Mouse (Mus musculus) E14TG2a.4 (cell line): ENCODE results near the gene AK157302.
"Not testable (repeated sequence)": the region's sequence is repeated elsewhere in the genome, so short reads cannot be mapped to it uniquely, and the experiment has no call there.

Source experiments
- H3K27me3 ChIP-seq: 2 replicates; pipeline ENCODE4 v1.6.1; 2014; ENCODE audit warnings: low read length, control low read depth; ENCODE audit not compliant: insufficient read depth
- H3K36me3 ChIP-seq: 2 replicates; pipeline ENCODE4 v1.6.1; 2014; ENCODE audit warnings: low read length, control low read depth; ENCODE audit not compliant: insufficient read depth
- H3K4me1 ChIP-seq: replicated peaks from 2 replicates; pipeline ENCODE4 v1.6.1; 2014; ENCODE audit warnings: low read depth, low read length, control low read depth
- H3K4me3 ChIP-seq: replicated peaks from 2 replicates; pipeline ENCODE4 v1.5.1; 2014; ENCODE audit warnings: mild to moderate bottlenecking, low read length
- H3K9me3 ChIP-seq: 2 replicates; pipeline ENCODE4 v1.6.1; 2014; ENCODE audit warnings: low read length, control low read depth
- CTCF ChIP-seq: conservative IDR thresholded peaks from 2 replicates; pipeline ENCODE4 v1.5.1; 2014; ENCODE audit warnings: low read length
- NANOG ChIP-seq: IDR thresholded peaks from 2 replicates; pipeline ENCODE4 v1.6.1; 2014; ENCODE audit warnings: borderline replicate concordance, low read length, mixed read lengths
- POU5F1 ChIP-seq: IDR thresholded peaks from 2 replicates; pipeline ENCODE4 v1.6.1; 2014; ENCODE audit warnings: low read length, borderline replicate concordance

The AK157302 gene

GRCm38 (mm10) chr13:21495080-21495479, at the start of gene AK157302:
TSS of gene AK157302 (plus strand) at chr13:21495223.
- no peak within 1 kb of the TSS for H3K4me3 ChIP-seq
- H3K9me3 ChIP-seq: 0 out of 2 replicates have a peak, but pooled peaks cover 3% of the 10 kb centered on the region
- TF ChIP-seq CTCF: no peak
- no peak for TF ChIP-seq POU5F1
- no peak for TF ChIP-seq NANOG
- H3K27me3 ChIP-seq: peaks cover 14% of the 10 kb centered on the region
- H3K4me1 ChIP-seq: no peaks in the 10 kb centered on the region
- no peaks in the 10 kb centered on the region for H3K36me3 ChIP-seq

- H3K4me1 ChIP-seq: peaks cover 18% of the 10 kb centered on the region
- no peaks in the 10 kb centered on the region for H3K27me3 ChIP-seq
- H3K36me3 ChIP-seq: peaks cover 88% of the 10 kb centered on the region
- no peaks in the 10 kb centered on the region for H3K9me3 ChIP-seq
- TF ChIP-seq CTCF (no peak), NANOG (no peak), POU5F1 (no peak)
- H3K4me3 ChIP-seq: no peak overlapping the region
These were observed 48.2 kb upstream of the AK157302 start for GRCm38 (mm10) chr13:21446796-21447195.

GRCm38 (mm10) chr13:21447856-21448614, 47.0 kb upstream of the AK157302 start:
- H3K4me3 ChIP-seq: no peak overlapping the region; the same call in 1 of the 2 replicates
- peaks cover 27% of the 10 kb centered on the region for H3K4me1 ChIP-seq
- no peaks in the 10 kb centered on the region for H3K9me3 ChIP-seq
- peaks cover 83% of the 10 kb centered on the region for H3K36me3 ChIP-seq
- TF ChIP-seq CTCF: no peak
- no peak for TF ChIP-seq NANOG
- no peak for TF ChIP-seq POU5F1
- no peaks in the 10 kb centered on the region for H3K27me3 ChIP-seq

GRCm38 (mm10) chr13:21453042-21453441, 42.0 kb upstream of the AK157302 start:
- Histone ChIP-seq H3K9me3 (no peaks in the 10 kb centered on the region), H3K4me1 (peaks cover 37% of the 10 kb centered on the region), H3K27me3 (no peaks in the 10 kb centered on the region), H3K4me3 (peak overlapping the region; percentile 91), H3K36me3 (peaks cover 34% of the 10 kb centered on the region)
- TF ChIP-seq NANOG (no peak), POU5F1 (no peak), CTCF (no peak)

GRCm38 (mm10) chr13:21453449-21453848, 41.6 kb upstream of the AK157302 start, which contains the start of gene Zscan26:
TSS of gene Zscan26 (minus strand) at chr13:21453730.
- H3K9me3 ChIP-seq: no peaks in the 10 kb centered on the region
- TF ChIP-seq POU5F1: no peak
- TF ChIP-seq CTCF: no peak
- H3K4me3 ChIP-seq: peak within 1 kb of the TSS; percentile 91
- peaks cover 33% of the 10 kb centered on the region for H3K4me1 ChIP-seq
- no peaks in the 10 kb centered on the region for H3K27me3 ChIP-seq
- H3K36me3 ChIP-seq: peaks cover 30% of the 10 kb centered on the region

- Histone ChIP-seq H3K27me3 (no peaks in the 10 kb centered on the region; the same call in 1 of the 2 replicates), H3K36me3 (peaks cover 24% of the 10 kb centered on the region), H3K4me1 (peaks cover 27% of the 10 kb centered on the region), H3K4me3 (no peak overlapping the region), H3K9me3 (no peaks in the 10 kb centered on the region)
- TF ChIP-seq POU5F1: no peak
These were observed 40.9 kb upstream of the AK157302 start for GRCm38 (mm10) chr13:21454133-21454532.

- TF ChIP-seq CTCF: no peak
- TF ChIP-seq POU5F1: no peak
- no peak for TF ChIP-seq NANOG
- Histone ChIP-seq H3K9me3 (no peaks in the 10 kb centered on the region), H3K27me3 (no peaks in the 10 kb centered on the region; the same call in 1 of the 2 replicates), H3K4me3 (no peak overlapping the region), H3K4me1 (peaks cover 26% of the 10 kb centered on the region), H3K36me3 (peaks cover 5% of the 10 kb centered on the region)
These were observed 38.7 kb upstream of the AK157302 start for GRCm38 (mm10) chr13:21456347-21456746.

GRCm38 (mm10) chr13:21462516-21462915, 32.5 kb upstream of the AK157302 start:
- not testable (repeated sequence) for H3K36me3 ChIP-seq, H3K4me3 ChIP-seq, H3K9me3 ChIP-seq
- H3K4me1 ChIP-seq: peaks cover 18% of the 10 kb centered on the region
- H3K27me3 ChIP-seq: peaks cover 20% of the 10 kb centered on the region

- TF ChIP-seq NANOG (no peak), POU5F1 (no peak), CTCF (no peak)
- peaks cover 54% of the 10 kb centered on the region for H3K27me3 ChIP-seq
These were observed 27.7 kb upstream of the AK157302 start for GRCm38 (mm10) chr13:21467336-21467735.

More at GRCm38 (mm10) chr13:21467336-21467735, 27.7 kb upstream of the AK157302 start:
- Histone ChIP-seq H3K9me3 (no peaks in the 10 kb centered on the region), H3K4me3 (no peak overlapping the region), H3K4me1 (peaks cover 27% of the 10 kb centered on the region), H3K36me3 (no peaks in the 10 kb centered on the region)
